Mouse (Mus musculus) neural tube, embryonic 13.5 days (tissue): ENCODE measurements at regions not wholly inside any gene's neighbourhood (a gene's known extent, or its start where the extent isn't known, plus 50 kb on each side); places are given as distances from the start of the nearest gene placed in this dataset.
A peak's percentile ranks its signal among the peaks of the same experiment; 100 is the strongest.

Experiments used
- ATAC-seq: fragments of 200-750 bp; cut with Nextera tagmentation; 2 replicates; pipeline ENCODE4 v1.8.0; 2017; ENCODE audit warnings: low read depth, mild to moderate bottlenecking, moderate TSS enrichment, moderate library complexity
- H3K27ac ChIP-seq: fragments of 300-500 bp; sonication (generic); replicated peaks from 2 replicates; pipeline ENCODE4 v1.5.1; 2015; ENCODE audit warnings: moderate library complexity, mild to moderate bottlenecking, inconsistent platforms
- H3K27me3 ChIP-seq: fragments of 300-500 bp; sonication (generic); 2 replicates; pipeline ENCODE4 v1.6.1; 2015; ENCODE audit warnings: mild to moderate bottlenecking, inconsistent platforms
- H3K36me3 ChIP-seq: fragments of 300-500 bp; sonication (generic); 2 replicates; pipeline ENCODE4 v1.6.1; 2015; ENCODE audit warnings: mild to moderate bottlenecking, inconsistent platforms
- H3K4me1 ChIP-seq: fragments of 300-500 bp; sonication (generic); replicated peaks from 2 replicates; pipeline ENCODE4 v1.6.1; 2015; ENCODE audit warnings: inconsistent platforms
- H3K4me2 ChIP-seq: fragments of 300-500 bp; sonication (generic); 2 replicates; pipeline ENCODE4 v1.6.1; 2015; ENCODE audit warnings: inconsistent platforms, mild to moderate bottlenecking, moderate library complexity
- H3K4me3 ChIP-seq: fragments of 300-500 bp; sonication (generic); 2 replicates; pipeline ENCODE4 v1.5.1; 2015; ENCODE audit warnings: mild to moderate bottlenecking, inconsistent platforms
- H3K9ac ChIP-seq: fragments of 300-500 bp; sonication (generic); 2 replicates; pipeline ENCODE4 v1.6.1; 2015; ENCODE audit warnings: moderate library complexity, mild to moderate bottlenecking, inconsistent platforms
- H3K9me3 ChIP-seq: fragments of 300-500 bp; sonication (generic); 2 replicates; pipeline ENCODE4 v1.6.1; 2016; ENCODE audit warnings: inconsistent platforms
- WGBS: fragments of 180-500 bp; shearing (Covaris S2); methylation state at CpG from one replicate; pipeline ENCODE4 v1.1.7; 2015; 5-methylcytosine and 5-hydroxymethylcytosine counted together

GRCm38 (mm10) chr17:79199814-79200491 is 148.2 kb downstream of the Qpct start:
- peak; percentile 91 for ATAC-seq
- peaks cover 11% of the 10 kb centered on the region for H3K4me1 ChIP-seq
- H3K9ac ChIP-seq: no peak overlapping the region
- no peak overlapping the region for H3K4me3 ChIP-seq
- no peaks in the 10 kb centered on the region for H3K27me3 ChIP-seq
- peak overlapping the region; percentile 68 for H3K27ac ChIP-seq
- H3K36me3 ChIP-seq: no peaks in the 10 kb centered on the region
- H3K4me2 ChIP-seq: peak overlapping the region; percentile 4; the same call in 1 of the 2 replicates
- H3K9me3 ChIP-seq: peaks cover 5% of the 10 kb centered on the region; the same call in 1 of the 2 replicates
- 40% methylated on average over 9 of the region's 9 CpGs for WGBS

- H3K27me3 ChIP-seq: no peaks in the 10 kb centered on the region
- H3K27ac ChIP-seq: no peak overlapping the region
- 73% methylated on average over 5 of the region's 5 CpGs for WGBS
- H3K4me1 ChIP-seq: no peaks in the 10 kb centered on the region
- H3K36me3 ChIP-seq: no peaks in the 10 kb centered on the region
- H3K4me3 ChIP-seq: no peak overlapping the region
- H3K4me2 ChIP-seq: no peak overlapping the region
- no peak for ATAC-seq
- no peak overlapping the region for H3K9ac ChIP-seq
- H3K9me3 ChIP-seq: no peaks in the 10 kb centered on the region
Measured at GRCm38 (mm10) chr17:79191871-79192373, 140.2 kb downstream of the Qpct start.

- H3K4me1 ChIP-seq: no peaks in the 10 kb centered on the region
- H3K36me3 ChIP-seq: no peaks in the 10 kb centered on the region
- H3K4me2 ChIP-seq: no peak overlapping the region
- no peak overlapping the region for H3K4me3 ChIP-seq
- H3K9ac ChIP-seq: no peak overlapping the region
- H3K27ac ChIP-seq: no peak overlapping the region
- no peak for ATAC-seq
- no peaks in the 10 kb centered on the region for H3K27me3 ChIP-seq
- no peaks in the 10 kb centered on the region for H3K9me3 ChIP-seq
- WGBS: 75% methylated on average over 7 of the region's 7 CpGs
Measured at GRCm38 (mm10) chr17:79188282-79188681, 136.6 kb downstream of the Qpct start.

- H3K27me3 ChIP-seq: no peaks in the 10 kb centered on the region
- ATAC-seq: peak; percentile 65; the same call in 1 of the 2 replicates
- H3K4me1 ChIP-seq: no peaks in the 10 kb centered on the region
- no peak overlapping the region for H3K9ac ChIP-seq
- H3K27ac ChIP-seq: no peak overlapping the region
- H3K4me3 ChIP-seq: no peak overlapping the region
- no peak overlapping the region for H3K4me2 ChIP-seq
- WGBS: 68% methylated on average over 3 of the region's 3 CpGs
- H3K9me3 ChIP-seq: no peaks in the 10 kb centered on the region
- H3K36me3 ChIP-seq: no peaks in the 10 kb centered on the region
Measured at GRCm38 (mm10) chr17:79180277-79181130, 128.8 kb downstream of the Qpct start.

- 84% methylated on average over 3 of the region's 3 CpGs for WGBS
- Histone ChIP-seq H3K36me3 (no peaks in the 10 kb centered on the region), H3K4me3 (no peak overlapping the region), H3K27ac (no peak overlapping the region), H3K27me3 (no peaks in the 10 kb centered on the region), H3K4me1 (no peaks in the 10 kb centered on the region), H3K9me3 (no peaks in the 10 kb centered on the region), H3K9ac (no peak overlapping the region), H3K4me2 (no peak overlapping the region)
- ATAC-seq: no peak
Measured at GRCm38 (mm10) chr17:79177259-79177658, 125.6 kb downstream of the Qpct start.

GRCm38 (mm10) chr17:79176356-79176755 is 124.7 kb downstream of the Qpct start:
- Histone ChIP-seq H3K9me3 (no peaks in the 10 kb centered on the region), H3K27ac (no peak overlapping the region), H3K4me2 (no peak overlapping the region), H3K4me3 (no peak overlapping the region), H3K4me1 (no peaks in the 10 kb centered on the region), H3K36me3 (no peaks in the 10 kb centered on the region), H3K27me3 (no peaks in the 10 kb centered on the region), H3K9ac (no peak overlapping the region)
- no peak for ATAC-seq
- 87% methylated on average over 7 of the region's 7 CpGs for WGBS

- 79% methylated on average over 2 of the region's 2 CpGs for WGBS
- Histone ChIP-seq H3K9me3 (no peaks in the 10 kb centered on the region), H3K9ac (no peak overlapping the region), H3K4me2 (no peak overlapping the region), H3K27me3 (no peaks in the 10 kb centered on the region), H3K4me1 (no peaks in the 10 kb centered on the region), H3K4me3 (no peak overlapping the region), H3K36me3 (no peaks in the 10 kb centered on the region), H3K27ac (no peak overlapping the region)
- ATAC-seq: no peak
Measured at GRCm38 (mm10) chr17:79175381-79175780, 123.7 kb downstream of the Qpct start.

- no peaks in the 10 kb centered on the region for H3K36me3 ChIP-seq
- H3K9me3 ChIP-seq: no peaks in the 10 kb centered on the region
- no peak for ATAC-seq
- 0 out of 2 replicates have a peak, but pooled peaks cover under 1% of the 10 kb centered on the region for H3K4me1 ChIP-seq
- H3K4me3 ChIP-seq: no peak overlapping the region
- no peak overlapping the region for H3K9ac ChIP-seq
- no peak overlapping the region for H3K4me2 ChIP-seq
- no peaks in the 10 kb centered on the region for H3K27me3 ChIP-seq
- 69% methylated on average over 2 of the region's 2 CpGs for WGBS
- no peak overlapping the region for H3K27ac ChIP-seq
Measured at GRCm38 (mm10) chr17:79172328-79172727, 120.6 kb downstream of the Qpct start.

- Histone ChIP-seq H3K4me3 (no peak overlapping the region), H3K27ac (no peak overlapping the region), H3K4me2 (no peak overlapping the region), H3K4me1 (0 out of 2 replicates have a peak, but pooled peaks cover 4% of the 10 kb centered on the region), H3K9me3 (no peaks in the 10 kb centered on the region), H3K27me3 (no peaks in the 10 kb centered on the region), H3K36me3 (no peaks in the 10 kb centered on the region), H3K9ac (no peak overlapping the region)
- 86% methylated on average over 4 of the region's 4 CpGs for WGBS
- no peak for ATAC-seq
Measured at GRCm38 (mm10) chr17:79170690-79171089, 119.0 kb downstream of the Qpct start.

GRCm38 (mm10) chr17:79167198-79167597 is 115.5 kb downstream of the Qpct start:
- Histone ChIP-seq H3K4me1 (0 out of 2 replicates have a peak, but pooled peaks cover 4% of the 10 kb centered on the region), H3K4me2 (no peak overlapping the region), H3K27ac (no peak overlapping the region), H3K36me3 (no peaks in the 10 kb centered on the region), H3K4me3 (no peak overlapping the region), H3K9me3 (no peaks in the 10 kb centered on the region), H3K27me3 (no peaks in the 10 kb centered on the region), H3K9ac (no peak overlapping the region)
- ATAC-seq: no peak
- WGBS: 66% methylated on average over 6 of the region's 6 CpGs

- H3K27me3 ChIP-seq: no peaks in the 10 kb centered on the region
- no peak overlapping the region for H3K9ac ChIP-seq
- no peak overlapping the region for H3K4me3 ChIP-seq
- H3K4me2 ChIP-seq: no peak overlapping the region
- WGBS: 58% methylated on average over 5 of the region's 5 CpGs
- H3K27ac ChIP-seq: no peak overlapping the region
- 0 out of 2 replicates have a peak, but pooled peaks cover 4% of the 10 kb centered on the region for H3K4me1 ChIP-seq
- no peak for ATAC-seq
- H3K9me3 ChIP-seq: no peaks in the 10 kb centered on the region
- H3K36me3 ChIP-seq: no peaks in the 10 kb centered on the region
Measured at GRCm38 (mm10) chr17:79164874-79165553, 113.3 kb downstream of the Qpct start.

GRCm38 (mm10) chr17:79163983-79164382 is 112.3 kb downstream of the Qpct start:
- Histone ChIP-seq H3K27me3 (no peaks in the 10 kb centered on the region), H3K27ac (no peak overlapping the region), H3K4me2 (no peak overlapping the region), H3K9me3 (no peaks in the 10 kb centered on the region), H3K36me3 (no peaks in the 10 kb centered on the region), H3K4me1 (0 out of 2 replicates have a peak, but pooled peaks cover 4% of the 10 kb centered on the region), H3K4me3 (no peak overlapping the region), H3K9ac (no peak overlapping the region)
- ATAC-seq: no peak
- WGBS: 71% methylated on average over 6 of the region's 6 CpGs
